Mouse (Mus musculus) forebrain, embryonic 15.5 days (tissue): ENCODE measurements at regions not wholly inside any gene's neighbourhood (a gene's known extent, or its start where the extent isn't known, plus 50 kb on each side); places are given as distances from the start of the nearest gene placed in this dataset.
A peak's percentile ranks its signal among the peaks of the same experiment; 100 is the strongest.

Experiments used
- ATAC-seq: fragments of 200-750 bp; cut with Nextera tagmentation; replicated peaks from 2 replicates; pipeline ENCODE4 v1.8.0; 2017; ENCODE audit warnings: mild to moderate bottlenecking, moderate TSS enrichment, moderate library complexity
- H3K27ac ChIP-seq: fragments of 300-500 bp; sonication (generic); replicated peaks from 2 replicates; pipeline ENCODE4 v1.5.1; 2015; ENCODE audit warnings: mild to moderate bottlenecking, inconsistent platforms
- H3K27me3 ChIP-seq: fragments of 300-500 bp; sonication (generic); 2 replicates; pipeline ENCODE4 v1.6.1; 2015; ENCODE audit warnings: inconsistent platforms
- H3K36me3 ChIP-seq: fragments of 300-500 bp; sonication (generic); 2 replicates; pipeline ENCODE4 v1.6.1; 2015; ENCODE audit warnings: mild to moderate bottlenecking, inconsistent platforms
- H3K4me1 ChIP-seq: fragments of 300-500 bp; sonication (generic); 2 replicates; pipeline ENCODE4 v1.6.1; 2015; ENCODE audit warnings: inconsistent platforms
- H3K4me2 ChIP-seq: fragments of 300-500 bp; sonication (generic); replicated peaks from 2 replicates; pipeline ENCODE4 v1.6.1; 2015; ENCODE audit warnings: mild to moderate bottlenecking, inconsistent platforms
- H3K4me3 ChIP-seq: fragments of 300-500 bp; sonication (generic); 2 replicates; pipeline ENCODE4 v1.5.1; 2015; ENCODE audit warnings: mild to moderate bottlenecking, inconsistent platforms
- H3K9ac ChIP-seq: fragments of 300-500 bp; sonication (generic); replicated peaks from 2 replicates; pipeline ENCODE4 v1.6.1; 2015; ENCODE audit warnings: mild to moderate bottlenecking, inconsistent platforms
- H3K9me3 ChIP-seq: fragments of 300-500 bp; sonication (generic); 2 replicates; pipeline ENCODE4 v1.6.1; 2016; ENCODE audit warnings: inconsistent platforms
- WGBS: fragments of 180-500 bp; shearing (Covaris S2); methylation state at CpG from one replicate; pipeline ENCODE4 v1.1.7; 2015; ENCODE audit warnings: mixed read lengths; 5-methylcytosine and 5-hydroxymethylcytosine counted together

DNA sequence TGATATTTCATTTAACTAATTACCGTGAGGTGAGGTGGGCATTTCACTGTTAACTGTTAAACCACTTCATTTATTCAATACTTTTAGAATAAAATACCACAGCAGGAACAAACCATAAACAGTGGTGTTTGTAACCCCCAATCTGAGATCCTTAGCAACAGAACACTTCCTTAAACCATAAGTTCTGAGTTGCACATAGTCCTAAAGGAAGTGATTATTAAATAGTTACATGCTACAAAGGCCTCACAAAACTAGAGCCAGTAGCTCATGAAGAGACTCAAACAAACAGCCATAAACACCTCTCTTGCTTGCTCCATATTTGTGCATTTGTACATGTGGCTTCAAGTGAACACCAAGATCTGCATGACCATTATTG lies 222.5 kb upstream of the Mmadhc start:
- H3K36me3 ChIP-seq, result no peaks in the 10 kb centered on the region
- H3K4me3 ChIP-seq, result no peak overlapping the region
- H3K9me3 ChIP-seq, result no peaks in the 10 kb centered on the region
- H3K4me1 ChIP-seq, result peaks cover 19% of the 10 kb centered on the region
- no peak for ATAC-seq
- H3K4me2 ChIP-seq, result no peak overlapping the region
- H3K27ac ChIP-seq, result no peak overlapping the region
- no peaks in the 10 kb centered on the region for H3K27me3 ChIP-seq
- no peak overlapping the region for H3K9ac ChIP-seq
- WGBS, result 67% methylated on average over 1 of the region's 1 CpGs

DNA sequence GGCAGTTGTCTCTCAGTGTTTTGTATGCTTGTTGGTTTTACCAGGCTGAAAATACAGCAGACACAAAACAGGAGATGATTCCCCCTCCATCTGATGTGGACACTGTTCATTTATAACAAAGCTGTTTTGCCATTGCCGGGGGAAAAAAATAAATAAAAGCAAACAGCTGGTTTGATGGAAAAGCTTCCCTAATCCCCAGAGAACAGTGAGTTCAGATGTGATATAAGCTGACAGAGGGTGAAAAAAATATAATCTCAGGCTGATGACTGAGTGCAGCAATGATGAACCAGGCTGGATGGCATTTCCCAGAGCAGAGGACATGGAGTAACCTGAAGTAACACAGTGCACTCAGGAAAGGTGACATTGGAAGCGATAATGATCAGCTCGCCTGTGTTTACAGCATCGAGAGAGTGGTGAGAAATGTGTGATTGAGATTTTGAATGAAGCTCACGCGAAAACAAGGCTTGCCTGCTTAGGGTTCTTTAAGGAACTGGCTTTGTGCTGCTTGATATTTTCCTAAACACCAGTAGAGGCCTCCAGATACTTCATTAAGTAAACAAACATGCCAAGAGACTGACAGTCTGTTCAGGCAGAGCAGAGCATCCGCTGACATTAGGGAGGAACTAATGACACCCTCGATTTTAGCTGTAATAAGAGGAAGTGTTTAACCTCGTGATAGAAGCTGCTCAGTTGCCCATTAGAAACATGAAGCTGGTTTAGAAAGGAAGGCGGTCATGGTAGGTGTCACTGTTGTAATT lies 221.9 kb upstream of the Mmadhc start:
- Histone ChIP-seq H3K27me3 (no peaks in the 10 kb centered on the region), H3K4me1 (peaks cover 19% of the 10 kb centered on the region), H3K9me3 (no peaks in the 10 kb centered on the region), H3K4me3 (no peak overlapping the region), H3K36me3 (no peaks in the 10 kb centered on the region), H3K9ac (no peak overlapping the region), H3K27ac (no peak overlapping the region), H3K4me2 (no peak overlapping the region)
- peak; percentile 64; the same call in 1 of the 2 replicates for ATAC-seq
- WGBS, result 43% methylated on average over 10 of the region's 10 CpGs

DNA sequence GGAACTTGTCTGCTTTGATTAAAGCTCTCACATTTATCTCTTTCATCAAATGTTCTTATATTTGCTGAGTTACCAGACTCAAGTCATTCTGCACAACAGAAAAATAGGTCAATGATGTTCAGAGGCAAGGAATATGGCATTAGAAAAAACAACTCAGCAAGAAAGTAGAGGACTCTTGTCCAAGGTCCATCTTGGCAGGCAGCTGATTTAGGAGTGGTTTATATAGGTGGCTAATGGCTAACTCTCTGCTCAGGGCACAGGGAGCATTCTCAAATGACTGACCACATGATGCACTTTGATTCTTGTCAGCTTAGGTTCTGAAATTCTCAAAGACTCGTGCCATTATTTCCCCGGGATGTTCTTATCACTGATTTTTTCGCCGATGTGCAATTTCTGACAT lies 216.7 kb upstream of the Mmadhc start:
- H3K9ac ChIP-seq, result no peak overlapping the region
- 0 out of 2 replicates have a peak, but pooled peaks cover under 1% of the 10 kb centered on the region for H3K4me1 ChIP-seq
- WGBS, result 96% methylated on average over 4 of the region's 4 CpGs
- H3K4me3 ChIP-seq, result no peak overlapping the region
- H3K27ac ChIP-seq, result no peak overlapping the region
- no peaks in the 10 kb centered on the region for H3K36me3 ChIP-seq
- H3K9me3 ChIP-seq, result no peaks in the 10 kb centered on the region; the same call in 1 of the 2 replicates
- no peaks in the 10 kb centered on the region for H3K27me3 ChIP-seq
- ATAC-seq, result no peak
- H3K4me2 ChIP-seq, result no peak overlapping the region

DNA sequence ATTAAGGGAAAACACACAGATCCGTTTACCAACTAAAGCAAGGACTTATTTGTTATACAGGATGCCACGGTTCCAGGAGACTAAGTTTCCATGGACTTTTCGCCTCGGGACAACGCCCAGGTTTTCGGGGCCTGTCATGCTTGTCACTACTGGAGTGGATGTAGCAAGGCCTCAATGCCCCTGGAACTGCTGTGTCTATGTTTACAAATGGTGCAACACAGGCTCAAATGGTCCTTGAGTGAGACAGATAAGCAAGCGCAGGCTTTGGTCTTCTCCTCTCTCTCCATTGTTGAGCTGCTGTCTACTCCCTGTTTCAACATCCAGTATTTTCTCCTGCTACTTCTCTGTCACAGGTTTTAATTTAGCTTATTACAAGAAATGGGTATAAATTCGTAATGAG lies 202.1 kb upstream of the Mmadhc start:
- Histone ChIP-seq H3K4me3 (no peak overlapping the region), H3K4me2 (no peak overlapping the region), H3K27ac (no peak overlapping the region), H3K9ac (no peak overlapping the region), H3K36me3 (no peaks in the 10 kb centered on the region), H3K27me3 (no peaks in the 10 kb centered on the region), H3K4me1 (no peaks in the 10 kb centered on the region), H3K9me3 (no peaks in the 10 kb centered on the region)
- 94% methylated on average over 8 of the region's 8 CpGs for WGBS
- ATAC-seq, result no peak

DNA sequence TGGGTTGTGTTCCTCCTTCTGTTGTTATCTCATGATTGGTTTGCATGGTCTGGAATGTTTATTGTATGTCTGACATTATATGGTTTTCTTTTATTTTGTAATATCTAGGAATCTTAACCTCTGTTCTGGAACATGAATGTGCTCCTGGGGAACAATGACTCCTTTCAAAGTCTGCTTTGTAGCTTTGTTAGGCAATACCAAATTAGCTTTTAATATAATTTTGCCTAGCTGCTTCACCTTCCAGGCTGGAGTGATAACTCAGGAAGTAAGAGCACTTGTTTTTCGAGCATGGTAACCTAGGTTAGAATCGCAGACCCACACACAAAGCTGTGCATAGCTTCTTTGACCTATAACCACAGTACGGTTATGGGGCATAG lies 199.4 kb upstream of the Mmadhc start:
- Histone ChIP-seq H3K9me3 (no peaks in the 10 kb centered on the region), H3K4me3 (no peak overlapping the region), H3K4me2 (no peak overlapping the region), H3K9ac (no peak overlapping the region), H3K27ac (no peak overlapping the region), H3K27me3 (no peaks in the 10 kb centered on the region), H3K4me1 (no peaks in the 10 kb centered on the region), H3K36me3 (no peaks in the 10 kb centered on the region)
- WGBS, result 91% methylated on average over 3 of the region's 3 CpGs
- no peak for ATAC-seq

DNA sequence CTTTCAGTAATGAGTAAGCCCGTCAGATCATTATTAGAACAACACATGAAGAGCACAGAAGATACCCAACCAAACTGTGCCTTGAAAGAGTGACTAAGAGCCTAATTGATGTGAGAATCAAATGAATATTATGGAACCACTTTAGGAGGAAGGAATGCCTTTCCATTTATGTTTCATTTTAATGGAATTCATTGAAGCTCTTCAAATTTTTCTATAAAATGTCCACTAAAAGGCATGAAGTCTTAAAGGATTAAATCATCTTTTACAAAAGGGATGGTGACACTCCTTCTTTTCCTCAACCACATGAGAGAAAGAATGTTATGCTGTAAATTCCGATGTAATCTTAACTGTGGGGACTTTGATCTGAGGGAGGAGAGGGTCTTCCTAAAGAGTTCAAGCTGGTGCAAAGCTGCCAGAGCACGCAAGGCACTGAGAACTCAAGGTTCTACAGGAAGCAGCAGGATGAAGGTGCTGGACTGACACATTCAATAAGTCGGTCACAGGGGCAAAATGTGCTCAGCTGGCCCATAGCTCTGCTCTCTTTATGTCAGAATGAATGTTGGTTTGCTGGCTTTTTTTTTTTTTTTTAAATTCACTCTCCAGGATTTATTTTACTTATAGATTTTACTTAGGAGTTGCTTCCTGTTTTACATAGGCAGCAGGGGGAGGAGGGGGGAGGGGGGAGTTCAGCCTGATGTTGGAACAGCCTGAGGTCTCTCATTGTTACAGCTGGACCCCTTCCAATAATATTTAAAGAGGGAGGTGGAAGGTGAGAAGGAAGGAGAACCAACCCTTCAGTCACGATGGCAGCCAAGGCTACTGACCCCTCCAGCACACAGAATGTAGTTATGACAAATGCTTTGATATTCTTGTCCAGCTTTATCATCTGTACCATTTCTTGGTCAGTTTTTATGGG lies 198.8 kb upstream of the Mmadhc start:
- no peaks in the 10 kb centered on the region for H3K9me3 ChIP-seq
- no peak overlapping the region for H3K4me2 ChIP-seq
- ATAC-seq, result no peak
- 73% methylated on average over 5 of the region's 5 CpGs for WGBS
- H3K4me1 ChIP-seq, result no peaks in the 10 kb centered on the region
- H3K27ac ChIP-seq, result no peak overlapping the region
- no peaks in the 10 kb centered on the region for H3K27me3 ChIP-seq
- H3K9ac ChIP-seq, result no peak overlapping the region
- H3K36me3 ChIP-seq, result no peaks in the 10 kb centered on the region
- no peak overlapping the region for H3K4me3 ChIP-seq

DNA sequence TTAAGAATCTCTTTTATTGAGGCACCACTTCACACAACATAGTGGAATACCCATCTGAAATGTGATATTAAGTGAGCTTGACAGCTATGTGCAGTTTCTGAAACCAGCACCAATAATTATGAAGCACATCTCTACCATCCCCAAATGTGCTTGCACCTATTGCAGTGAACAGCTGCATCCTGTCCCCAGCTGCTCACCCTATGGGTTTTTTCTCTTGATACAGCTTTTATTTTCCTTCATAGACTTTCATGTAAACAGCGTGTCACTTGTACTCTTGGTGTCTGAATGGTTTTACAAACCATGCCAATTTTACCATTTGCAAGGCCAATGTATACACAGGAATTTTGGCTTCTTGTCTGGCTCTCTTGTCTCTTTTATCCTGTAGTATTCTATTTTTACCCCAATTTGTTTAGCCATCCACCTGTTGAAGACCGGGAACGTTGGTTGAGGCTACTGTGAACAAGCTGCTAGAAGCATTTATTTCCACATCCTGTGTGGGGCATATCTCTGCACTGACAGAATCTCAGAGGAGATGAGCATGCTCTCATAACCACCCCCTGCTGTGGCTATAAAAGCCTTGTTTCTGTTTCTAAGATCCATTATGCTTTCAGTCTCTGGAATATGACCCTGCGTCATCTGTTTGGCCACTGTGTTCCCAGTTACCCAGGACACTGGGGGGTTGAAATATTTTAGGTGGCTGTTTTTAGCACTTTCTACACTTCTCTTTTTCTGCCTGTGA lies 197.2 kb upstream of the Mmadhc start:
- Histone ChIP-seq H3K4me2 (no peak overlapping the region), H3K4me1 (no peaks in the 10 kb centered on the region), H3K36me3 (no peaks in the 10 kb centered on the region), H3K27me3 (no peaks in the 10 kb centered on the region), H3K4me3 (no peak overlapping the region), H3K9me3 (no peaks in the 10 kb centered on the region), H3K9ac (no peak overlapping the region), H3K27ac (no peak overlapping the region)
- ATAC-seq, result no peak
- WGBS, result 82% methylated on average over 4 of the region's 4 CpGs

DNA sequence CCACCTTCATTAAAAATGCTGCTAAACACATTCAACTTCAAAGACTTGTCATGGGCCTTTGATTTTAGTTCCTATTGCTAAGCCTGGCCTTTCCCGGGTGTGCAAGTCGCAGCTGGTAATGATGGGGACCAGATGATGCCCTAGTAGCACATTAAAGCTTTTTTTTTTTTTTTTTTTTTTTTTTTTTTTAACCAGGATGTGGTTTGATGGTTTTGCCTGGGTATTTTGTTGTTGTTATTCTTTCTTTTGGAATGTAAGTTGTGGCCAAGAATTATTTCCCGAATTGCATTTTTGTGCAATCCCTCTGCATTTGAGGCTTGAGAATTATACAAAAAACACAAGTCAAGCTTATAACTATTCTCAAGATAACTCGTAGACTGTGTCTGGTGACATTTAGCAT lies 167.2 kb upstream of the Mmadhc start:
- Histone ChIP-seq H3K27ac (no peak overlapping the region), H3K4me2 (no peak overlapping the region), H3K36me3 (no peaks in the 10 kb centered on the region), H3K9me3 (0 out of 2 replicates have a peak, but pooled peaks cover 4% of the 10 kb centered on the region), H3K4me1 (no peaks in the 10 kb centered on the region), H3K9ac (no peak overlapping the region), H3K27me3 (no peaks in the 10 kb centered on the region), H3K4me3 (no peak overlapping the region)
- 70% methylated on average over 4 of the region's 4 CpGs for WGBS
- no peak for ATAC-seq

DNA sequence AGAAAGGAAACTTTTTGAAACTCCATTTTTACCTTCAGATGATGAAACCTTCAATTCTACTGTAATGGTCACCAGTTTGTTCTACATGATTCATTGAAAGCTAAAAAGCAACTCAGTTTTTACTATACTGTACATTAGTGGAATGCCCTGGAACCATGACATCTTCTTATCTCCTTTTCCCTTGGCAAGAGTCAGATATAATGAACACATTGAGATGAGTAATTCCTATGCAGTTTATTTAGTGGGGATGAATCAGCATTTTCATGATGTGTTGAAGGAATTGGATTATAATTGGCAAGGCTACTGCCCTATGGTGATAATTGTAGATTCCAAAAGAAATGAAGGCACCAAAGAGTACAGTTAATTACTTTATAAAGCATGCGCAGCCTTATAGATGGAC lies 165.8 kb upstream of the Mmadhc start:
- Histone ChIP-seq H3K27ac (no peak overlapping the region), H3K4me1 (no peaks in the 10 kb centered on the region), H3K4me3 (no peak overlapping the region), H3K9ac (no peak overlapping the region), H3K36me3 (no peaks in the 10 kb centered on the region), H3K9me3 (0 out of 2 replicates have a peak, but pooled peaks cover 4% of the 10 kb centered on the region), H3K27me3 (no peaks in the 10 kb centered on the region), H3K4me2 (no peak overlapping the region)
- no peak for ATAC-seq
- 98% methylated on average over 1 of the region's 1 CpGs for WGBS

DNA sequence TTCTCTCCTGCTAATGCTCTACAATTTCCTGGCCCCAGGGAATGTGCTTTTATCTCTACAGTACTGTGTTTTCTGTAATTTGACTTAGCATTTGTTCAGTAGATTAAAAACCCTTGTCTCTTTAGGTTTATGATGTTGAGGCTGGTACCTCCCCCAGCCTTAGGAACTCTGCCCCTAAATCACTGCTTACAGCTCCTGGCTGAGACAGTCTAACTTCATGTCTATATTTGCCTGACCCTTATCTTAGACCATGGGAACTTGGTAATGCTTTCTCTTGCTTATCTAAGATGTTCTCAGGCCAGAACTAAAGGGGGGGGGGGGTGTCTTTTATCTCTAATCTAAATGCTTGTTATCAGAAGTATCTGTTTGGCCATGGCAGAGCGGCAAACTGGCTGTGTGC lies 160.1 kb upstream of the Mmadhc start:
- Histone ChIP-seq H3K27ac (no peak overlapping the region), H3K4me3 (no peak overlapping the region), H3K27me3 (no peaks in the 10 kb centered on the region), H3K9me3 (0 out of 2 replicates have a peak, but pooled peaks cover 4% of the 10 kb centered on the region), H3K4me2 (no peak overlapping the region), H3K4me1 (no peaks in the 10 kb centered on the region), H3K9ac (no peak overlapping the region), H3K36me3 (no peaks in the 10 kb centered on the region)
- no peak for ATAC-seq
- 97% methylated on average over 1 of the region's 1 CpGs for WGBS

DNA sequence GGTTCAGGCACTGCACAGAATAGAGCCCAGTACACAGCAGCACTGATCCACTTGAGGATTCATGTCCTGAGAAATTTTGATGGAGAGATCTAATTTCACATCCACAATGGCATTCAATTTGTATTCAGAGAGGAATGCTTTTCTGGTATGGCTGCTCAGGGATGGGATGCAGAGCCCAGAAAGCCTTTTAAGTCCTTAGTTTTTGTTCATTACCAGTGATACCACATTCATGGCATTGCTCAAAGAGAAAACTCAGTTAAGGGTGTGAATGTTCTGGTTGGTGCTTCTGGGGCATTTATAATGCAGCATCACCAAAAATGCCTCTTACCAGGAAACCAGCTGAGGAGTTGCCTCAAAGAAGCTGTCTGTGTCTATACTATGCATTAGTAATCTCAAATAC lies 151.5 kb upstream of the Mmadhc start:
- 0 out of 2 replicates have a peak, but pooled peaks cover 7% of the 10 kb centered on the region for H3K4me1 ChIP-seq
- no peak overlapping the region for H3K9ac ChIP-seq
- no peaks in the 10 kb centered on the region for H3K36me3 ChIP-seq
- H3K27me3 ChIP-seq, result no peaks in the 10 kb centered on the region
- no peak overlapping the region for H3K27ac ChIP-seq
- H3K4me2 ChIP-seq, result no peak overlapping the region
- no peak for ATAC-seq
- H3K4me3 ChIP-seq, result no peak overlapping the region
- no peaks in the 10 kb centered on the region for H3K9me3 ChIP-seq

DNA sequence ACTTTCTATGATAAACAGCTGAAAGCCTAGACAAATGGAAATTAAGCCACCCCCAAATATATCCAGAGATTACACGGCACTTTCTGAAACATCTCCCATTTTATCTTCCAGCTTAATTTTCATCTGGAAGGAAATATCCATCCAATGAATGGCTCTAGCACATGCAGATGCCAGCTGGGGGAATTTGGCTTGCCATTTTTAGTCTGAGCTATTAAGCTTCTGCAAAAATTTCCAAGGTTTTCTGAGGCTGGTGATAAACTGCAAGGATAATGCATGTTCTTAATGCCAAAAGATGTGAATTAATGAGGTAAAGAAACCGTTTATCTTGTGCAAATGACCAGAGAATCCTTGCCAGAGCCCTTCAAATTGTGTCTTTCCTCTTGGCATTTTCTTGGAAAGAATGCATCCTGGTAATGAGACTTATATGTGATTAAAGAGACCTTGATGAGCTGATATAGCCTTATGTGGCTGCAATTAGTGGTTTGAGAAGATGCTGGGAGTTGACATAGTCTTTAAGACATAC lies 149.4 kb upstream of the Mmadhc start:
- no peak overlapping the region for H3K4me2 ChIP-seq
- WGBS, result 45% methylated on average over 2 of the region's 2 CpGs
- H3K27ac ChIP-seq, result no peak overlapping the region
- H3K4me1 ChIP-seq, result 0 out of 2 replicates have a peak, but pooled peaks cover 7% of the 10 kb centered on the region
- no peak for ATAC-seq
- H3K36me3 ChIP-seq, result no peaks in the 10 kb centered on the region
- H3K4me3 ChIP-seq, result no peak overlapping the region
- H3K9ac ChIP-seq, result no peak overlapping the region
- no peaks in the 10 kb centered on the region for H3K9me3 ChIP-seq
- H3K27me3 ChIP-seq, result no peaks in the 10 kb centered on the region
